10 mouse cellular contexts compared by ENCODE assay signal in genomic region chr3:101354490-101354889, GRCm38 (mm10). TPM values are rescaled to one million over a fixed set of nuclear protein-coding genes. Genes with fewer than 3 reads are reported as not detected.
DNase-seq lines count a peak whose midpoint lies in the region; ATAC-seq and TF ChIP-seq lines count a peak whose summit lies in the region.
"Had no signal": no experiment of that assay in that cellular context is flagged by ENCODE, and none has a peak within 500 bp of the region (broad histone marks: within the 10 kb centered on the region; RNA-seq: fewer than 3 reads in every experiment).

No protein-coding gene starts in this region.

- peak; percentile 5 for DNase-seq in kidney, adult 9 months
- DNase-seq in kidney, adult 8-10 months: no peak
- peak; percentile 85 for DNase-seq in cerebellum, adult 8-10 months
- peak; percentile 48 for DNase-seq in liver, postnatal 0 days
- DNase-seq in embryonic facial prominence, embryonic 10.5 days (ENCODE audit: low spot score): no peak
- no peak for DNase-seq in urinary bladder, adult 2 months (ENCODE audit: low spot score)
- no peak for DNase-seq in neural tube, embryonic 10.5 days (ENCODE audit: extremely low spot score, low spot score)
- DNase-seq: embryo, embryonic 11 days had no signal

- H3K27me3 ChIP-seq in heart, embryonic 11.5 days (ENCODE audit: control insufficient read depth, insufficient read depth, low read length): no peaks in the 10 kb centered on the region
- H3K27me3 ChIP-seq in liver, postnatal 0 days (ENCODE audit: insufficient read depth, low read length): no peaks in the 10 kb centered on the region
- H3K27me3 ChIP-seq in embryonic facial prominence, embryonic 10.5 days (replicated peaks; ENCODE audit: low read depth, poor library complexity, severe bottlenecking): no peaks in the 10 kb centered on the region
- H3K27me3 ChIP-seq: midbrain, embryonic 12.5 days had no signal

- H3K36me3 ChIP-seq in heart, embryonic 11.5 days (ENCODE audit: control insufficient read depth, insufficient read depth, low read length): no peaks in the 10 kb centered on the region
- no peaks in the 10 kb centered on the region for H3K36me3 ChIP-seq in liver, postnatal 0 days (replicated peaks; ENCODE audit: insufficient read depth, low read length)
- H3K36me3 ChIP-seq in embryonic facial prominence, embryonic 10.5 days (replicated peaks): no peaks in the 10 kb centered on the region
- H3K36me3 ChIP-seq: midbrain, embryonic 12.5 days had no signal

- H3K4me1 ChIP-seq in heart, embryonic 11.5 days (ENCODE audit: control insufficient read depth, insufficient read depth, low read length): peaks cover 21% of the 10 kb centered on the region
- peaks cover 17% of the 10 kb centered on the region; the same call in 1 of the 2 replicates for H3K4me1 ChIP-seq in liver, postnatal 0 days (ENCODE audit: insufficient read depth)
- peaks cover 26% of the 10 kb centered on the region for H3K4me1 ChIP-seq in embryonic facial prominence, embryonic 10.5 days

- H3K9ac ChIP-seq in heart, embryonic 11.5 days (ENCODE audit: low read depth, low read length): no peak overlapping the region
- no peak overlapping the region for H3K9ac ChIP-seq in liver, postnatal 0 days (replicated peaks)
- H3K9ac ChIP-seq: midbrain, embryonic 12.5 days had no signal

- H3K4me2 ChIP-seq in heart, embryonic 11.5 days: no peak overlapping the region
- 0 out of 2 replicates have a peak overlapping the region, but pooled peaks have one; percentile 4 for H3K4me2 ChIP-seq in liver, postnatal 0 days (ENCODE audit: low read depth, low read length)
- H3K4me2 ChIP-seq: midbrain, embryonic 12.5 days had no signal

- peak overlapping the region; percentile 90 for H3K27ac ChIP-seq in heart, embryonic 11.5 days (ENCODE audit: low read depth, low read length)
- H3K27ac ChIP-seq in liver, postnatal 0 days (ENCODE audit: low read depth): peak overlapping the region; percentile 66; the same call in 1 of the 2 replicates
- no peak overlapping the region; the same call in 1 of the 2 replicates for H3K27ac ChIP-seq in embryonic facial prominence, embryonic 10.5 days (replicated peaks)
- H3K27ac ChIP-seq: midbrain, embryonic 12.5 days had no signal

- H3K9me3 ChIP-seq in heart, embryonic 11.5 days (replicated peaks; ENCODE audit: control insufficient read depth, low read length): no peaks in the 10 kb centered on the region
- H3K9me3 ChIP-seq in liver, postnatal 0 days (ENCODE audit: low read length): no peaks in the 10 kb centered on the region
- 0 out of 2 replicates have a peak, but pooled peaks cover 3% of the 10 kb centered on the region for H3K9me3 ChIP-seq in embryonic facial prominence, embryonic 10.5 days

- TF ChIP-seq EP300 in liver, postnatal 0 days (IDR thresholded peaks at IDR 0.05; ENCODE audit: low read depth): peak; percentile 99

- TF ChIP-seq CTCF in liver, postnatal 0 days (IDR thresholded peaks at IDR 0.05; ENCODE audit: low read depth): no peak

- peak; percentile 84 for ATAC-seq in heart, embryonic 11.5 days (replicated peaks; ENCODE audit: insufficient number of reproducible peaks, low FRiP score, low TSS enrichment)
- ATAC-seq in liver, postnatal 0 days: peak; percentile 92

- H3K4me3 ChIP-seq in heart, embryonic 11.5 days (ENCODE audit: low read depth, low read length): no peak overlapping the region
- H3K4me3 ChIP-seq in liver, postnatal 0 days (ENCODE audit: low read depth, low read length): no peak overlapping the region
- H3K4me3 ChIP-seq in embryonic facial prominence, embryonic 10.5 days: no peak overlapping the region
- H3K4me3 ChIP-seq: midbrain, embryonic 12.5 days had no signal

RNA-seq across cellular contexts. Expression of gene Igsf3, which starts 22.4 kb away (rescaled TPM):
- polyA plus RNA-seq in heart, embryonic 11.5 days (2014; fragmentation: Nextera tagmentation; extraction: Ambion mirVana): 28.1 and 31.3 TPM in 2 replicates
- polyA plus RNA-seq in liver, postnatal 0 days (2015; fragmentation: Nextera tagmentation; extraction: Ambion mirVana): 1.7 and 1.9 TPM in 2 replicates
- 52.1 and 59.2 TPM in 2 replicates for polyA plus RNA-seq in embryonic facial prominence, embryonic 10.5 days (2016; fragmentation: Nextera tagmentation; extraction: Ambion mirVana)
- polyA plus RNA-seq in urinary bladder, adult 2 months (2012; rRNA removed): 5.5 and 9.1 TPM in 2 replicates

Comparison
In these comparisons a context has a peak if more than half of its experiments do, and no peak if none do; other contexts are left out.
1. DNase-seq: peak in kidney, adult 9 months (single experiment), cerebellum, adult 8-10 months (single experiment) and liver, postnatal 0 days (single experiment); none in kidney, adult 8-10 months (0 of 2), embryonic facial prominence, embryonic 10.5 days (single experiment), urinary bladder, adult 2 months (single experiment) and neural tube, embryonic 10.5 days (single experiment).